Mouse (Mus musculus) bone marrow macrophage, adult 2 months (primary cell): ENCODE results near the gene Ankrd52.

Source experiments
- CTCF ChIP-seq: IDR thresholded peaks from 2 replicates; pipeline ENCODE4 v1.5.1; 2012; ENCODE audit warnings: low read depth, mild to moderate bottlenecking, low read length, moderate library complexity
- POLR2A ChIP-seq: IDR thresholded peaks from 2 replicates; pipeline ENCODE4 v1.6.1; 2012; ENCODE audit warnings: mild to moderate bottlenecking, low read depth, low read length, borderline replicate concordance

- TF ChIP-seq CTCF: no peak
- no peak for TF ChIP-seq POLR2A
These were observed 41.3 kb upstream of the Ankrd52 start for GRCm38 (mm10) chr10:128335582-128335981.
